Mouse (Mus musculus) midbrain, embryonic 13.5 days (tissue): Measurements from ENCODE around the gene Cntrob. TPM values are rescaled to one million over a fixed set of nuclear protein-coding genes. Genes with fewer than 3 reads are reported as not detected.
"Not testable (repeated sequence)": the region's sequence is repeated elsewhere in the genome, so short reads cannot be mapped to it uniquely, and the experiment has no call there.

Experiments
- ATAC-seq: fragments of 200-750 bp; cut with Nextera tagmentation; 2 replicates; pipeline ENCODE4 v1.8.0; 2017; ENCODE audit warnings: mild to moderate bottlenecking, moderate TSS enrichment, moderate library complexity
- H3K27ac ChIP-seq: fragments of 300-500 bp; sonication (generic); 2 replicates; pipeline ENCODE4 v1.5.1; 2015; ENCODE audit warnings: inconsistent platforms, mild to moderate bottlenecking, moderate library complexity
- H3K27me3 ChIP-seq: fragments of 300-500 bp; sonication (generic); 2 replicates; pipeline ENCODE4 v1.6.1; 2015; ENCODE audit warnings: mild to moderate bottlenecking, inconsistent platforms
- H3K36me3 ChIP-seq: fragments of 300-500 bp; sonication (generic); 2 replicates; pipeline ENCODE4 v1.6.1; 2015; ENCODE audit warnings: mild to moderate bottlenecking, inconsistent platforms
- H3K4me1 ChIP-seq: fragments of 300-500 bp; sonication (generic); replicated peaks from 2 replicates; pipeline ENCODE4 v1.6.1; 2015; ENCODE audit warnings: inconsistent platforms
- H3K4me2 ChIP-seq: fragments of 300-500 bp; sonication (generic); replicated peaks from 2 replicates; pipeline ENCODE4 v1.6.1; 2015; ENCODE audit warnings: moderate library complexity, mild to moderate bottlenecking, inconsistent platforms
- H3K4me3 ChIP-seq: fragments of 300-500 bp; sonication (generic); replicated peaks from 2 replicates; pipeline ENCODE4 v1.5.1; 2015; ENCODE audit warnings: mild to moderate bottlenecking, inconsistent platforms
- H3K9ac ChIP-seq: fragments of 300-500 bp; sonication (generic); replicated peaks from 2 replicates; pipeline ENCODE4 v1.6.1; 2015; ENCODE audit warnings: mild to moderate bottlenecking, inconsistent platforms
- H3K9me3 ChIP-seq: fragments of 300-500 bp; sonication (generic); 2 replicates; pipeline ENCODE4 v1.6.1; 2016; ENCODE audit warnings: mild to moderate bottlenecking, inconsistent platforms
- WGBS: fragments of 180-500 bp; shearing (Covaris S2); methylation state at CpG from one replicate; pipeline ENCODE4 v1.1.7; 2015; 5-methylcytosine and 5-hydroxymethylcytosine counted together
- polyA plus RNA-seq: library from polyadenylated mRNA; unstranded; fragments of >200 nt; fragmentation: Nextera tagmentation; extraction: Ambion mirVana; gene quantifications from 2 replicates; pipeline ENCODE4 v1.2.1, GENCODE M21; 2015

Gene Cntrob
- polyA plus RNA-seq, 1 experiment from 2014 or later, result 29.8 TPM

DNA sequence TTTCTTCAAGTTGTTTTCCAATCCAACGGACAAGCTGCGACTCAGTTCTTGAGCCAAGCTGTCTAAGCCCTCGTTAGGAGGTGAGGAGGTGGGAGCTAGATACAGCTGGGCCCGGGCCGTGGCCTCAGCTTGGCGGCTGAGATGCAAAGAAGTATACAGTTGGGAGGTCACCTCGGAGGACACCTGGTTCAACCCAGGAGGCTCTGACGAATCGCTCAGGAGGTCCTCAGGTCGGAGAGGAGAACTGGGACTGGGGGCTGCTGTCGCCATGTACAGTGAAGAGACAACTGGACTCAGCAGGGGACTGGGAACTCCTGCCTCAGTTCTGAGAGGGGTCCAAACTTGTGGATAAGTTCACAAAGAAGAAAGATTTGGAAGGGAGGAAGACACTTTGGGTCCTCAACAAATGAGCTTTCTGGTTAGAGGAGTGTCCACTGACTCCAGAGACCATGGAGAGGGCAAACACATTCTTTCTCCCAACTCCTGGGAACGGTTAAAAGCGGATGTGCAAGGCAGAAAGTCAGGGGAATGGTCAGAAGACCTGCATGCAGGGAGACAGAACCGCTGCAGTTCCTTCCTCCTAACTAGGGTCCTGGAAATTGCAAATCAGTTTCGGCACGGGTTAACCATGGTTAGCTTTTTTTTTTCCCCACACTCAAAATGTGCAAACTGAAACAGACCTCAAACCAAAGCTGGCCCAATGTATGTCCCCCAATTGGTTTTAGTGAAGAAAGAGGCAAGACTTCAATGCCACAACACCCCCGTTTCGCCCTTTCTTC is 693 bp downstream of the Cntrob start:
- Histone ChIP-seq H3K4me2 (peak overlapping the region; percentile 70), H3K4me3 (peak overlapping the region; percentile 55), H3K9ac (peak overlapping the region; percentile 79), H3K27ac (peak overlapping the region; percentile 82), H3K4me1 (peaks cover 54% of the 10 kb centered on the region), H3K36me3 (peaks cover 26% of the 10 kb centered on the region), H3K9me3 (no peaks in the 10 kb centered on the region), H3K27me3 (peaks cover 14% of the 10 kb centered on the region)
- 22% methylated on average over 18 of the region's 18 CpGs for WGBS
- no peak for ATAC-seq

DNA sequence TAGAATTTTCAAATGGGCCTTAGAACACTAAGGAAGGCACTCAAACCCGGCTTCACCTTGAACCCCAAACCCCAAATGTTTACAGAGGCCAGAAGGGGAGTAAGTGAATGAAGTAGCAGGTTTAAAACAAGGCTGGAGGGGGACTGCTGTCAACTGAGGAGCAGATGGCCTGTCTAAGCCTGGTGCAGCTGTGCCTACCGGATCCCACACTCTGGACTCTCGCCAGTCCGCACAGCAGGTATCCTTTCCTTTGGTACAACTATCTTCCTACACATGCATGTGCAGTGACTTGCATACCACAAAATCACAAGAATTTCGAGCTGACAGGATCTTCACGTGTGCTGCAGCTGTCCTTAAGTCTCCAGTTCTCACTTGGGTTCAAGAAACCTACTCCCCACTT is 1.6 kb downstream of the Cntrob start:
- peak overlapping the region; percentile 79 for H3K9ac ChIP-seq
- peaks cover 51% of the 10 kb centered on the region for H3K4me1 ChIP-seq
- no peak overlapping the region for H3K27ac ChIP-seq
- H3K36me3 ChIP-seq, result peaks cover 34% of the 10 kb centered on the region
- H3K4me3 ChIP-seq, result peak overlapping the region; percentile 55
- no peak for ATAC-seq
- peaks cover 5% of the 10 kb centered on the region for H3K27me3 ChIP-seq
- 69% methylated on average over 6 of the region's 6 CpGs for WGBS
- H3K9me3 ChIP-seq, result no peaks in the 10 kb centered on the region
- H3K4me2 ChIP-seq, result peak overlapping the region; percentile 70

DNA sequence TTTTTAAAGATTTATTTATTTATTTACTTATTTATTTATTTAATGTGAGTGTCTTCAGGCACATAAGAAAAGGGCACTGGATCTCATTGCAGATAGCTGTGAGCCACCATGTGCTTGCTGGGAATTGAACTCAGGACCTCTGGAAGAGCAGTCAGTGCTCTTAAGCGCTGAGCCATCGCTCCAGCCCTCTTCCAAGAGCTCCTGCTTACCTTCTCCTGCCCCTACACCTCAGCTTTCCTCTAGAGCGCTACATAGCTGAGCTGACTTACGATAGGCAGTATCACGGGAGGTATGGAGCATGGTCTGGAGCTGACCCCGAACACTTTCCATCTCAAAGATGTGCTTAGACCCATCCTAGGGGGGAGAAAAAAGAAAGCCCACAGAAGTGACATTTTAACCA is 2.0 kb downstream of the Cntrob start:
- Histone ChIP-seq H3K4me1 (peaks cover 47% of the 10 kb centered on the region), H3K27ac (no peak overlapping the region), H3K9ac (peak overlapping the region; percentile 79), H3K27me3 (peaks cover under 1% of the 10 kb centered on the region), H3K36me3 (peaks cover 34% of the 10 kb centered on the region), H3K4me3 (peak overlapping the region; percentile 55; the same call in 1 of the 2 replicates), H3K4me2 (peak overlapping the region; percentile 70; the same call in 1 of the 2 replicates), H3K9me3 (no peaks in the 10 kb centered on the region)
- 88% methylated on average over 6 of the region's 6 CpGs for WGBS
- no peak for ATAC-seq

DNA sequence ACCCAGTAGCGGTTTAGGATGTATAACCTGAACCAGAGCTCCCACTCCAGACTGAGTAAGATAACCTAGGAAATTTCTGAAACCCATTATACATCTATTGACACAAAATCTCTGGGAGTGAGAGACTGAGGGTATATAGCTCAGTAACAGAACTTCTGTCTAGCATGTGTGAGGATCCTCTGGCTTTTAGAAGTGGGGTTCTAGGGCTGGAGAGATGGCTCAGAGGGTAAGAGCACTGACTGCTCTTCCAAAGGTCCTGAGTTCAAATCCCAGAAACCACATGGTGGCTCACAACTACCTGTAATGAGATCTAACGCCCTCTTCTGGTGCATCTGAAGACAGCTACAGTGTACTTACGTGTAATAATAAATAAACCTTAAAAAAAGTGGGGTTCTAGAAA is 5.6 kb downstream of the Cntrob start:
- not testable (repeated sequence) for H3K27ac ChIP-seq, H3K4me3 ChIP-seq, ATAC-seq, H3K27me3 ChIP-seq, H3K4me2 ChIP-seq, H3K9me3 ChIP-seq, H3K9ac ChIP-seq
- H3K4me1 ChIP-seq, result peaks cover 20% of the 10 kb centered on the region
- WGBS, result 87% methylated on average over 3 of the region's 3 CpGs
- peaks cover 63% of the 10 kb centered on the region for H3K36me3 ChIP-seq

DNA sequence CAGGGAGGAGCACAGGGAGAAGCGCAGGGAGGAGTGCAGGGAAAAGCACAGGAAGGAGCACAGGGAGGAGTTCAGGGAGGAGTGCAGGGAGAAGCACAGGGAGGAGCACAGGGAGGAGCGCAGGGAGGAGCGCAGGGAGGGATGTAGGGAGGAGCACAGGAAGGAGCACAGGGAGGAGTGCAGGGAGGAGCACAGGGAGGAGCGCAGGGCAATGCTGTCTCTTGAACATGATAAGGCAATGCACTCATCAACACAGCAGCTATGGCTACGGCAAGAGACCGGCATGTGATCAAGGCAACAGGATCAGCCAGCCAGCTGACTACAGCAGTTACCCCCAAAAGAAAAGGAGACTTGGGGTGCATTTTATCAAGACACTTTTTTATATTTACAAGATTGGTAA is 7.2 kb downstream of the Cntrob start:
- no peak overlapping the region for H3K4me3 ChIP-seq
- no peak for ATAC-seq
- no peaks in the 10 kb centered on the region for H3K27me3 ChIP-seq
- 96% methylated on average over 6 of the region's 6 CpGs for WGBS
- no peak overlapping the region for H3K4me2 ChIP-seq
- H3K4me1 ChIP-seq, result peaks cover 4% of the 10 kb centered on the region; the same call in 1 of the 2 replicates
- no peaks in the 10 kb centered on the region for H3K9me3 ChIP-seq
- peaks cover 67% of the 10 kb centered on the region for H3K36me3 ChIP-seq
- no peak overlapping the region for H3K27ac ChIP-seq
- H3K9ac ChIP-seq, result no peak overlapping the region

DNA sequence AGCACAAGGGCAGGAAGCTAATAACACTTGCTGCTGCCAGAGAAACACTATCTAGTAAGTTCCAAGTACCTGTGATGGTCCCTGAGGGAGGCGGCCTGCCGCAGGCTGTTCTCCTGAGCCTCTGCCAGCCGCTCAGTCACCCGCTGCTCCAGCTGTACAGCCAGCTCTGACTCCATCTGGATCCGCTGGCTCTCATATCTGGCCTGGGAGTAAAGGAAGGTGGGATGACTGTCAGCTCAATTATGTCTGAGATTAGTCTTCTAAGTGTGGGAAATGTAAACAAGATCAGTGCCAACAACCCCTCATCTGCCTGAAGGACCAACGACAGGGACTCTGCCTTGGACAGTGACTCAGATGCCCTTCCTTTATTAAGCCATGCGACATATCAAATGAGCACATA is 12.3 kb downstream of the Cntrob start:
- Histone ChIP-seq H3K4me1 (0 out of 2 replicates have a peak, but pooled peaks cover 3% of the 10 kb centered on the region), H3K36me3 (peaks cover 81% of the 10 kb centered on the region), H3K27me3 (no peaks in the 10 kb centered on the region), H3K4me3 (no peak overlapping the region), H3K9me3 (no peaks in the 10 kb centered on the region), H3K4me2 (no peak overlapping the region), H3K27ac (no peak overlapping the region), H3K9ac (0 out of 2 replicates have a peak overlapping the region, but pooled peaks have one; percentile 6)
- WGBS, result 76% methylated on average over 7 of the region's 7 CpGs
- ATAC-seq, result no peak

DNA sequence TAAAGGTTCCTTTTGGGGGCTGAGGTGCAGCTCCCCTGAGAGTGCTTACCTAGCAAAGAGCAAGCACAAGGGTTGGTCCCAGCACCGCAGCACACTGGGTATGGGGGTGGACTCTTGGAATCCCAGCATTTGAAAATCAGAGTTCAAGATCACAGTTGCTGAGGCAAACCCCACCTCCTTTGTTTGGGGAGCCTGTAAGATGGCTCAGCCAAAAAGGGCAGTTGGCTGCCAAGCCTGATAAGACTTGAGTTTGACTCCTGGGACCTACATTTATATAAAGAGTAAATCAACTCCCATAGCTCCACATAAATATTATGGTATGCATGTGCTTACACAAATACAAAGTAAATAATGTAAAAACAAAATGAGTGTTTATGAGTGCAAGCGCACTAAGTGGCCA is 17.5 kb downstream of the Cntrob start:
- H3K9ac ChIP-seq, result no peak overlapping the region
- H3K4me1 ChIP-seq, result 0 out of 2 replicates have a peak, but pooled peaks cover 1% of the 10 kb centered on the region
- no peak overlapping the region for H3K4me3 ChIP-seq
- H3K36me3 ChIP-seq, result peaks cover 97% of the 10 kb centered on the region
- H3K9me3 ChIP-seq, result no peaks in the 10 kb centered on the region
- no peaks in the 10 kb centered on the region for H3K27me3 ChIP-seq
- no peak overlapping the region for H3K4me2 ChIP-seq
- ATAC-seq, result no peak
- H3K27ac ChIP-seq, result no peak overlapping the region
- 96% methylated on average over 2 of the region's 2 CpGs for WGBS

DNA sequence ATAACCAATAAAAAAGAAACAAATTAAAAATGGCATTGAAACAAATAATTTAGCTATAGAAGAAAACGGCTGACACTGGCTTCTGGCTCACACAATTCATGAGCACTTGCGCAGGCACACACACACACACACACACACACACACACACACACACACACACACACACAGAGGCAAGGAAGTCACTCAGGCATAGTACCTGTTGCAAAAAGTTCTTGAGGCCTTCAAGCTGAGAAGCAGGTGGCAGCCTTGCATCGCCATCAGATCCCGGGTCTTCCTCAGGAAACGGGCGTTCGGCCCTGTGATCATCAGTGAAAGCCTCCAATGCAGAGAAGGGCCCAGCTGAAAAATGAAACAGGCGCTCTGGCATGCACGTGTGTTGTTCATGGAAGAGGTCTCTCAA is 18.3 kb downstream of the Cntrob start:
- Histone ChIP-seq H3K4me1 (no peaks in the 10 kb centered on the region), H3K27me3 (no peaks in the 10 kb centered on the region), H3K4me2 (no peak overlapping the region), H3K9ac (no peak overlapping the region), H3K4me3 (no peak overlapping the region), H3K9me3 (no peaks in the 10 kb centered on the region), H3K27ac (no peak overlapping the region), H3K36me3 (peaks cover 96% of the 10 kb centered on the region)
- 97% methylated on average over 8 of the region's 9 CpGs for WGBS
- no peak for ATAC-seq

DNA sequence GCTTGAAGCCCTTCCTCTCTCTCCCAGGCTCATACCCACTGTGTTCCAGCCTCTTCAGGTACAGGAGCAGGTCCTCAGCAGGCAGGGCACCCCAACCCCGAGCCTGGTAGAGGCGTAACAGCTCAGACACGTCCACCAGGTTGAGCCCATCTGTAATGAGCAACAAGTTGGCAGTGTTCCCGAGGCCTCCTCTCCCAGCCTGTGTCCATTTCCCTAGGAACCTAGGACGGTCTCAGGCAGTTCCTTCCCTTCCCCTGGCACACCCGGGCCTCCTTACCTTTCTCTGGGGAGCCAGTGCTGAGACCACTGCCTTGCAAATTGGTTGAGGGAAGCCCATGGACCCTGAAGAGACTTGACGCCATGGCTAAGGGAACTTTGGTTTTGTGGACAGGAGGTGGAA is 20.8 kb downstream of the Cntrob start:
- H3K36me3 ChIP-seq, result peaks cover 89% of the 10 kb centered on the region
- WGBS, result 85% methylated on average over 7 of the region's 7 CpGs
- H3K4me3 ChIP-seq, result no peak overlapping the region
- no peaks in the 10 kb centered on the region for H3K4me1 ChIP-seq
- no peak overlapping the region for H3K4me2 ChIP-seq
- no peak overlapping the region for H3K27ac ChIP-seq
- ATAC-seq, result no peak
- no peaks in the 10 kb centered on the region for H3K27me3 ChIP-seq
- H3K9me3 ChIP-seq, result no peaks in the 10 kb centered on the region
- H3K9ac ChIP-seq, result no peak overlapping the region

DNA sequence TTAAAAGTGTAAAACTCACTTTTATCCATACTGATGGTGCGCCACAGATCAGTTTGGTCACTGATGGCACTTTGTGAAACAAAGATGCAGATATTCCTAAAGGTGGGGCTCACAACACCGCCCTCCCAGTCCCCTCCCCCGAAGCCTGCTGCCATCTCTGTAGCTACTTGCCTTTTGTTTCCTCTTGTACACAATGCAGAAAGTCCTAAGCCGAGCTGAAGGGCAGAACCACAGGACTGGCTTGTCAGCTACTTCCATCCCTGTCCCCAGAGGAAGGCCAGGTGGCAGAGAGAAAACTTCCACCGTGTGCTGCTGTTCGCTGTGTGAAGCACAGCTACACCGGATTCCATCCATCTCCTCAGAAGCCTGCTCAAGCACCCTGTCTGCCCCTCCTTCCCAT is 25.3 kb downstream of the Cntrob start:
- Histone ChIP-seq H3K27me3 (no peaks in the 10 kb centered on the region), H3K36me3 (peaks cover 55% of the 10 kb centered on the region), H3K9me3 (no peaks in the 10 kb centered on the region), H3K4me2 (no peak overlapping the region), H3K9ac (0 out of 2 replicates have a peak overlapping the region, but pooled peaks have one; percentile 7), H3K27ac (no peak overlapping the region), H3K4me3 (no peak overlapping the region), H3K4me1 (no peaks in the 10 kb centered on the region)
- WGBS, result 63% methylated on average over 7 of the region's 7 CpGs
- ATAC-seq, result no peak

DNA sequence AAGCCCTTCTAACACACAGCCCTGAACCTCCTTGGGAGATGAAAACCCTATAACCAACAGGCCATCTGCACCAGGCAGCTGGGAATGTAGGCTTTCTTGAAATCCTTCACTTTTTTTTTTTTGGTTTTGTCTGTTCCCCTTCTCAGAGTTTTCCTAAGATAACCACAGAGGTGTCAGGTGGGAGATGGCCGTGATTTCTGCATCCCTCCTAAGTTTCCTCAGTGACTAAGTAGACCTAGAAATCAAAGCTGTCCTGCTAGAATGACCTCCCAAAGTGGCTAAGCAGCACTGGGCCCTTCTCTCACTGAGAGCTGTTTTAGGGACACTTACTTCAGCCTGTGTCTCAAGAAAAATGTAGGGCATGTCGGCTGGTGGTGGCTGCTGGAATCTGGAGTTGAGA is 25.8 kb downstream of the Cntrob start:
- Histone ChIP-seq H3K9ac (no peak overlapping the region), H3K9me3 (no peaks in the 10 kb centered on the region), H3K27ac (no peak overlapping the region), H3K4me1 (no peaks in the 10 kb centered on the region), H3K4me3 (no peak overlapping the region), H3K36me3 (peaks cover 51% of the 10 kb centered on the region), H3K4me2 (no peak overlapping the region), H3K27me3 (no peaks in the 10 kb centered on the region)
- ATAC-seq, result no peak
- 87% methylated on average over 2 of the region's 2 CpGs for WGBS

DNA sequence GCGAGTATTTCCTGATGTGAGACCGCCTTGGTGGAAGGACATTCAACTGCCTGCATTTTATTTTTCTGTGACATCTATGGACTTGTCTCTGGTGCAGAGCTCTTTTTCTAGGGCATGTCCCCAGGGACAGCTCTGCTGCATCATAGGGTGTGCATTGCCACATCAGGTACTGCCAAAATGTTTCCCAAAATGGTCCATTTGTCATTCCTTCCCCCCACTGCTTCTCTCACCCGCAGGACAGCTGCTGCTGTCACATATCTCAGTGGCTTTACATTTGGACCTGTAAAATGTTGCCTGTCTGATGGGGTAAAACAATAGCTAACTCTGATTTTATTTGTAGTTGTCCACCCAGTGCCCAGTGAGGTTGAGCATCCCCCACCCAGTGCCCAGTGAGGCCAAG is 28.3 kb downstream of the Cntrob start:
- no peak for ATAC-seq
- H3K4me3 ChIP-seq, result no peak overlapping the region

More for the DNA sequence above, 28.3 kb downstream of the Cntrob start:
- no peak overlapping the region for H3K9ac ChIP-seq
- H3K9me3 ChIP-seq, result no peaks in the 10 kb centered on the region
- no peak overlapping the region for H3K4me2 ChIP-seq
- H3K4me1 ChIP-seq, result no peaks in the 10 kb centered on the region
- no peaks in the 10 kb centered on the region for H3K27me3 ChIP-seq
- no peak overlapping the region for H3K27ac ChIP-seq
- 87% methylated on average over 3 of the region's 3 CpGs for WGBS
- H3K36me3 ChIP-seq, result peaks cover 28% of the 10 kb centered on the region
